Comparison of ENCODE assay signal across 9 mouse cellular contexts in the genomic region with DNA sequence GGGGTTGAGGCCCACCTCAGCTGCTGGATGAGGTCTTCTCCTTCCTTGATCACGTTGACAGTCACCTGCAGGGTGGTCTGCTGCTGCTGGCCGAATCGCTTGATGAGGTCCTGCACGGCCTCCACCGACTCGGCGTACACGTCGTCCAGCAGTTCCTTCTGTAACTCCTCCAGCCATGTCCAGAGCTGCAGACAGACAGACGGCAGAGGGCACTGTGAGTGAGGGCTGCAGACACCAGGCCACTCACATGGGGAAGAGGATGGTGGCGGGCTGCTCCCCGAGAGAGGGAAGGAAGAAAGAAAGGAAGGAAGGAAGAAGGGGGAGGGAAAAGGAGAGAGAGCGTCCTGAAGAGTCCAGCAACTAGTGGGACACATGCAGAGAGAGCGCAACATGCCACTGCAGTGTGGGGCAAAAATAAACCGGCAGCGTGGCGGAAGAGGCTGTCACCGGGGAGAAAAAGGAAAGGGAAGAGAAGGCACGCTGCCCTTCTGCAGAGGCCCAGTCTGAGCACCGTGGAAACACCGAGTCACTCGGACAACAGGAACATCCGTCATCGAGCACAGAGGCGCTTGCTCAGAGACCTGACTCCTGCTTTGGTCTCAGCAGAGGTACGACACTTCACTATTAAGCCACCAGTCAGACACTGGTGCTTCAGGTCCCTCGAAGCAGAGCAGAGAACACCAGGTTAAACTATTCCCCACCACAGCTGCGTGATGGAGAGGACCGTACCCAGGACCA.
DNase-seq lines count a peak whose midpoint lies in the region; ATAC-seq and TF ChIP-seq lines count a peak whose summit lies in the region.
"Had no signal": no experiment of that assay in that cellular context is flagged by ENCODE, and none has a peak within 500 bp of the region (broad histone marks: within the 10 kb centered on the region; RNA-seq: fewer than 3 reads in every experiment).

No protein-coding gene starts in this region.

- TF ChIP-seq CTCF in forebrain, postnatal 0 days (IDR thresholded peaks at IDR 0.05; ENCODE audit: low read depth), result no peak
- TF ChIP-seq CTCF in lung, postnatal 0 days (IDR thresholded peaks at IDR 0.05), result peak; percentile 61

- H3K27ac ChIP-seq in forebrain, embryonic 10.5 days, result peak overlapping the region; percentile 20; the same call in 1 of the 2 replicates
- no peak overlapping the region for H3K27ac ChIP-seq in forebrain, postnatal 0 days (ENCODE audit: low read depth, low read length)
- peak overlapping the region; percentile 10; the same call in 1 of the 2 replicates for H3K27ac ChIP-seq in hindbrain, embryonic 15.5 days (replicated peaks)
- H3K27ac ChIP-seq in lung, postnatal 0 days (ENCODE audit: low read length), result no peak overlapping the region
- H3K27ac ChIP-seq: embryonic facial prominence, embryonic 15.5 days had no signal

- no peak overlapping the region for H3K4me3 ChIP-seq in forebrain, embryonic 10.5 days
- no peak overlapping the region for H3K4me3 ChIP-seq in forebrain, postnatal 0 days (ENCODE audit: low read depth, low read length)
- no peak overlapping the region for H3K4me3 ChIP-seq in hindbrain, embryonic 15.5 days
- H3K4me3 ChIP-seq in lung, postnatal 0 days (ENCODE audit: low read depth, low read length), result no peak overlapping the region
- H3K4me3 ChIP-seq: embryonic facial prominence, embryonic 15.5 days had no signal

- ATAC-seq in forebrain, postnatal 0 days, result no peak
- peak; percentile 88 for ATAC-seq in common myeloid progenitor, adult 5-6 weeks (replicated peaks; ENCODE audit: low read depth, poor library complexity, severe bottlenecking)
- no peak for ATAC-seq in hindbrain, embryonic 15.5 days (ENCODE audit: low FRiP score, low read depth)
- peak; percentile 39 for ATAC-seq in lung, postnatal 0 days

- DNase-seq in forebrain, embryonic 10.5 days (ENCODE audit: extremely low spot score, low spot score), result no peak
- DNase-seq in forebrain, postnatal 0 days, result no peak
- peak; percentile 47 for DNase-seq in lung, postnatal 0 days (ENCODE audit: low spot score)
- peak; percentile 38 for DNase-seq in thymus, postnatal 4 days
- no peak for DNase-seq in left cerebral cortex, adult 11 months (ENCODE audit: low spot score)
- no peak for DNase-seq in right cerebral cortex, postnatal 25 days

- TF ChIP-seq EP300 in lung, postnatal 0 days (IDR thresholded peaks at IDR 0.05), result no peak

- peaks cover 77% of the 10 kb centered on the region for H3K36me3 ChIP-seq in forebrain, embryonic 10.5 days (replicated peaks)
- H3K36me3 ChIP-seq in forebrain, postnatal 0 days (ENCODE audit: insufficient read depth), result peaks cover 43% of the 10 kb centered on the region
- H3K36me3 ChIP-seq in hindbrain, embryonic 15.5 days, result peaks cover 35% of the 10 kb centered on the region
- peaks cover 19% of the 10 kb centered on the region for H3K36me3 ChIP-seq in lung, postnatal 0 days (ENCODE audit: insufficient read depth, low read length)

- peaks cover 12% of the 10 kb centered on the region for H3K4me1 ChIP-seq in forebrain, embryonic 10.5 days
- no peaks in the 10 kb centered on the region for H3K4me1 ChIP-seq in forebrain, postnatal 0 days (ENCODE audit: insufficient read depth)
- 0 out of 2 replicates have a peak, but pooled peaks cover 8% of the 10 kb centered on the region for H3K4me1 ChIP-seq in hindbrain, embryonic 15.5 days (replicated peaks)
- no peaks in the 10 kb centered on the region for H3K4me1 ChIP-seq in lung, postnatal 0 days (ENCODE audit: insufficient read depth, low read depth, low read length)

- no peaks in the 10 kb centered on the region for H3K27me3 ChIP-seq in forebrain, embryonic 10.5 days (ENCODE audit: poor library complexity, severe bottlenecking)
- no peaks in the 10 kb centered on the region for H3K27me3 ChIP-seq in forebrain, postnatal 0 days (ENCODE audit: insufficient read depth, low read length)
- H3K27me3 ChIP-seq in hindbrain, embryonic 15.5 days, result no peaks in the 10 kb centered on the region
- H3K27me3 ChIP-seq in lung, postnatal 0 days (replicated peaks; ENCODE audit: insufficient read depth, low read length), result no peaks in the 10 kb centered on the region
- H3K27me3 ChIP-seq: embryonic facial prominence, embryonic 15.5 days had no signal

- H3K9me3 ChIP-seq in forebrain, embryonic 10.5 days, result no peaks in the 10 kb centered on the region
- H3K9me3 ChIP-seq in forebrain, postnatal 0 days (ENCODE audit: low read length), result no peaks in the 10 kb centered on the region
- no peaks in the 10 kb centered on the region for H3K9me3 ChIP-seq in hindbrain, embryonic 15.5 days
- H3K9me3 ChIP-seq in lung, postnatal 0 days (ENCODE audit: low read length), result no peaks in the 10 kb centered on the region
- H3K9me3 ChIP-seq: embryonic facial prominence, embryonic 15.5 days had no signal

- no peak overlapping the region for H3K4me2 ChIP-seq in forebrain, postnatal 0 days (ENCODE audit: low read depth)
- H3K4me2 ChIP-seq in hindbrain, embryonic 15.5 days, result no peak overlapping the region
- H3K4me2 ChIP-seq in lung, postnatal 0 days (replicated peaks; ENCODE audit: low read depth, low read length), result 0 out of 2 replicates have a peak overlapping the region, but pooled peaks have one; percentile 14
- H3K4me2 ChIP-seq: embryonic facial prominence, embryonic 15.5 days had no signal

- 75% methylated on average over 29 of the region's 29 CpGs for WGBS in forebrain, embryonic 10.5 days
- WGBS in forebrain, postnatal 0 days, result 61% methylated on average over 29 of the region's 29 CpGs
- 58% methylated on average over 29 of the region's 29 CpGs for WGBS in hindbrain, embryonic 15.5 days
- WGBS in lung, postnatal 0 days, result 32% methylated on average over 29 of the region's 29 CpGs

- no peak overlapping the region for H3K9ac ChIP-seq in forebrain, postnatal 0 days
- no peak overlapping the region for H3K9ac ChIP-seq in hindbrain, embryonic 15.5 days
- no peak overlapping the region for H3K9ac ChIP-seq in lung, postnatal 0 days (replicated peaks; ENCODE audit: low read depth)
- H3K9ac ChIP-seq: embryonic facial prominence, embryonic 15.5 days had no signal

Comparison
In these comparisons a context has a peak if more than half of its experiments do, and no peak if none do; other contexts are left out.
1. H3K27ac ChIP-seq: peak in forebrain, embryonic 10.5 days (single experiment) and hindbrain, embryonic 15.5 days (single experiment); none in forebrain, postnatal 0 days (single experiment) and lung, postnatal 0 days (single experiment).
2. DNase-seq: peak in lung, postnatal 0 days (single experiment) and thymus, postnatal 4 days (single experiment); none in forebrain, embryonic 10.5 days (single experiment), forebrain, postnatal 0 days (single experiment), left cerebral cortex, adult 11 months (single experiment) and right cerebral cortex, postnatal 25 days (single experiment).
3. ATAC-seq: peak in common myeloid progenitor, adult 5-6 weeks (single experiment) and lung, postnatal 0 days (single experiment); none in forebrain, postnatal 0 days (single experiment) and hindbrain, embryonic 15.5 days (single experiment).